Mouse (Mus musculus) midbrain, embryonic 15.5 days (tissue): Measurements from ENCODE around the gene Cdh18. TPM values are rescaled to one million over a fixed set of nuclear protein-coding genes. Genes with fewer than 3 reads are reported as not detected.
A peak's percentile ranks its signal among the peaks of the same experiment; 100 is the strongest.

ENCODE experiments used
- ATAC-seq: fragments of 200-750 bp; cut with Nextera tagmentation; replicated peaks from 2 replicates; pipeline ENCODE4 v1.8.0; 2017; ENCODE audit warnings: moderate TSS enrichment
- H3K27ac ChIP-seq: fragments of 300-500 bp; sonication (generic); 2 replicates; pipeline ENCODE4 v1.5.1; 2015; ENCODE audit warnings: mild to moderate bottlenecking, inconsistent platforms
- H3K27me3 ChIP-seq: fragments of 300-500 bp; sonication (generic); replicated peaks from 2 replicates; pipeline ENCODE4 v1.6.1; 2015; ENCODE audit warnings: inconsistent platforms
- H3K36me3 ChIP-seq: fragments of 300-500 bp; sonication (generic); replicated peaks from 2 replicates; pipeline ENCODE4 v1.6.1; 2015; ENCODE audit warnings: inconsistent platforms
- H3K4me1 ChIP-seq: fragments of 300-500 bp; sonication (generic); 2 replicates; pipeline ENCODE4 v1.6.1; 2015; ENCODE audit warnings: inconsistent platforms
- H3K4me2 ChIP-seq: fragments of 300-500 bp; sonication (generic); 2 replicates; pipeline ENCODE4 v1.6.1; 2015; ENCODE audit warnings: inconsistent platforms, mild to moderate bottlenecking, moderate library complexity
- H3K4me3 ChIP-seq: fragments of 300-500 bp; sonication (generic); 2 replicates; pipeline ENCODE4 v1.5.1; 2015; ENCODE audit warnings: mild to moderate bottlenecking, inconsistent platforms
- H3K9ac ChIP-seq: fragments of 300-500 bp; sonication (generic); 2 replicates; pipeline ENCODE4 v1.6.1; 2015; ENCODE audit warnings: mild to moderate bottlenecking, inconsistent platforms
- H3K9me3 ChIP-seq: fragments of 300-500 bp; sonication (generic); 2 replicates; pipeline ENCODE4 v1.6.1; 2016; ENCODE audit warnings: inconsistent platforms
- WGBS: fragments of 180-500 bp; shearing (Covaris S2); methylation state at CpG from one replicate; pipeline ENCODE4 v1.1.7; 2015; ENCODE audit warnings: mixed read lengths; 5-methylcytosine and 5-hydroxymethylcytosine counted together
- polyA plus RNA-seq: library from polyadenylated mRNA; unstranded; fragments of >200 nt; fragmentation: Nextera tagmentation; extraction: Ambion mirVana; gene quantifications from 2 replicates; pipeline ENCODE4 v1.2.1, GENCODE M21; 2015

Gene Cdh18
- polyA plus RNA-seq, 1 experiment from 2014 or later: 10.6 TPM

DNA sequence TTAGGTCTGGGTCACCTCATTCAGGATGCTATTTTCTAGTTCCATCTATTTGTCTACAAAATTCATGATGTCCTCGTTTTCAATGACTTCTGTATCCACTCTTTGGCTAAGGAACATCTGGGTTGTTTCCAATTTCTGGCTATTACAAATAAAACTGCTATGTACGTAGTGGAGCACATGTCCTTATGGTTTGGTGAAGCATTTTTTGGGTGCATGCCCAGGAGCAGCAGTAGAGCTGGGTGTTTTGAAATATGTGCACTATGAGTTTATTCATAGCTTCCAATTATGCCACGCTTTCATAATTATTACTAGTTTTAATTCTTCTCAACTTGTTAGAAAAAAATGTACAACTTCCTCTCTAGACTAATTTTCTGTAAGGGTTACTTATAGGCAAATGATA, 871.2 kb downstream of the Cdh18 start:
- H3K9me3 ChIP-seq: no peaks in the 10 kb centered on the region
- 83% methylated on average over 3 of the region's 3 CpGs for WGBS
- no peak overlapping the region for H3K27ac ChIP-seq
- no peak overlapping the region for H3K4me2 ChIP-seq
- no peak overlapping the region for H3K4me3 ChIP-seq
- ATAC-seq: no peak
- H3K27me3 ChIP-seq: no peaks in the 10 kb centered on the region
- no peak overlapping the region for H3K9ac ChIP-seq
- no peaks in the 10 kb centered on the region for H3K4me1 ChIP-seq
- no peaks in the 10 kb centered on the region for H3K36me3 ChIP-seq

DNA sequence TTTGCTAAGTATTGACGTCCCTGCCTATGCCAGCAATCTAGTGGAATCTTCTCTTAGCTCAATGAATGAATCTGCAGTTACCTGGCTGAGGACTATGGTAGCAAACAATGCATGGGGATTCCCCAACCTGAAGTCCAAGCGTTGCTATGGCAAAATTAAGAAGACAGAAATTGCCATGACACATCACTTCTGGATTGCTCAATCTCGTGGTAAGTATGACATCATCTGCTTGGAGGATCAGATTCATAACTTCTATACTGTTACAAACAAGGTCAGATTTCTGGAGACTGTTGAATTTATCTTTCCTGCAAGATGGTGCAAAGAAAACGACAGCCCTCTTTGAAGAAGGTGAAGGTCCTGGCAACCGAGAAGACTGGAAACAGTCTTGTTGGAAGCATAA, 881.2 kb downstream of the Cdh18 start:
- no peaks in the 10 kb centered on the region for H3K9me3 ChIP-seq
- no peak overlapping the region for H3K27ac ChIP-seq
- H3K4me2 ChIP-seq: no peak overlapping the region
- no peak for ATAC-seq
- no peaks in the 10 kb centered on the region for H3K36me3 ChIP-seq
- no peak overlapping the region for H3K9ac ChIP-seq
- H3K27me3 ChIP-seq: no peaks in the 10 kb centered on the region
- H3K4me1 ChIP-seq: no peaks in the 10 kb centered on the region
- no peak overlapping the region for H3K4me3 ChIP-seq
- WGBS: 91% methylated on average over 5 of the region's 5 CpGs

DNA sequence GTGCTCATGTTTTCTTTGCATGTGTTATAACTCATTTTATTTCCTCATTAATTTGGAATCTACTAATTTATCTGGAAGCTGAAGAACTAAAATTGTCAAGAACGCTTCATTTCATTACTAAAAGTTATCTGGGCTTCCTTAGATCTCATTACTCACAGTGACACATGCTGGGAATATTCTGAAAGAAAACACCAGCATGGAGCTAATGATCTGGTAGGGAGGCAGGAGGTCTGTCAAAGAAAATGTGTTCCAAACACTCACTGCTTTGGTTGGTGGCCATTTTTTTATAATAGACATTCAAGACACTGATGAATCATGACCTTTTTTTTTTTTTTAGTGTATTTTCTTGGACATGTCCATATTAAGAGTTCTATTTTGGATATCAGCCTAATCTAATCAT, 899.7 kb downstream of the Cdh18 start:
- 71% methylated on average over 1 of the region's 1 CpGs for WGBS
- no peak overlapping the region for H3K4me2 ChIP-seq
- no peak overlapping the region for H3K9ac ChIP-seq
- H3K36me3 ChIP-seq: no peaks in the 10 kb centered on the region
- H3K4me3 ChIP-seq: no peak overlapping the region
- no peaks in the 10 kb centered on the region for H3K9me3 ChIP-seq
- no peak for ATAC-seq
- peaks cover 6% of the 10 kb centered on the region for H3K4me1 ChIP-seq
- H3K27ac ChIP-seq: no peak overlapping the region
- H3K27me3 ChIP-seq: no peaks in the 10 kb centered on the region

DNA sequence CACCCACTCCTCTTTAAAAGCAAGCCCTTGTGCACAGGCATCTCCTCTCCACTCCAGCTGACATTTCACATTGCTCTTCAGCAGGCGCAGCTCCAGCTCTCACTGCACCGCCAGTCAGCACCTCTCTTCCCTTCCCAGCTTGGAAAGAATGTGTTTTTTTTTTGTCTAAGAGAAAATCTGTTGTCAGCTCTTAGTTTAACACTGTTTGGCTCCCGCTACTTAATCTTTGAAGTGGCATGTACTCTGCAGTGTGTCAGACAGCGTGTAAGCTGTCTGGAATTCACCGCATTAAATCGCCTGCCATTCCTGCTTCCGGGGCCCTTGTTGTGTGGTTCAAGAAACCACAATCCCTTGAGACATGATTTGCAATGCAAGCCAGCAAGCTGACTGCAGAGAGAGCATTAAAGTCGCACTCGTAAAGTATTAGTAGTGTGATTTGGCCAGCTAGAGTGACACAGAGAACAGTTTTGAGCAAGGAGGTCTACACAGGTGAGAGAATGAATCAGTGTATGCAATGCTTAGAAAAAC, 903.3 kb downstream of the Cdh18 start:
- Histone ChIP-seq H3K27ac (peak overlapping the region; percentile 70), H3K9me3 (no peaks in the 10 kb centered on the region), H3K4me2 (peak overlapping the region; percentile 50), H3K36me3 (no peaks in the 10 kb centered on the region), H3K4me1 (peaks cover 6% of the 10 kb centered on the region), H3K4me3 (peak overlapping the region; percentile 30), H3K27me3 (no peaks in the 10 kb centered on the region), H3K9ac (peak overlapping the region; percentile 34; the same call in 1 of the 2 replicates)
- 9% methylated on average over 9 of the region's 9 CpGs for whole genome bisulfite sequencing
- ATAC-seq: peak; percentile 85

DNA sequence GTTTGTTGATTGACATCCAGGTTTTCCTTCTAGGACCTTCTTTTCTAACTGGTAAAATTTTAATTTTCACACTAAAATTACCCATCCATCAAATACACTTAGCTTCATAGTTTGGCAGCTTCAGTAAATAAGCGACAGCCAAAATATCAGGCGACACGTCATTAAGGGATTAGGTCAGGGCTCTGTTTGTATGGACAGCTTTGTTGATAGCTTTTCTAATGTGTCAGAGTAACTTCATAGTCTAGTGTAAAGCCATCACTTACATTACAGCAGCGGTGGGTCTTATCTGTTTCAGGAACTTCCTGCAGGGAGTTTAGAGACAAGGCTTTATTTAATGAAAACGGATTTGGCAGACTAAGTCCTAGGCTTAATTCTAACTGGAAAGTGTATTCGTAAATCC, 904.5 kb downstream of the Cdh18 start:
- Histone ChIP-seq H3K27ac (no peak overlapping the region), H3K27me3 (no peaks in the 10 kb centered on the region), H3K9me3 (no peaks in the 10 kb centered on the region), H3K36me3 (no peaks in the 10 kb centered on the region), H3K4me2 (no peak overlapping the region), H3K4me3 (no peak overlapping the region), H3K9ac (no peak overlapping the region), H3K4me1 (peaks cover 6% of the 10 kb centered on the region)
- 76% methylated on average over 6 of the region's 6 CpGs for WGBS
- no peak for ATAC-seq

DNA sequence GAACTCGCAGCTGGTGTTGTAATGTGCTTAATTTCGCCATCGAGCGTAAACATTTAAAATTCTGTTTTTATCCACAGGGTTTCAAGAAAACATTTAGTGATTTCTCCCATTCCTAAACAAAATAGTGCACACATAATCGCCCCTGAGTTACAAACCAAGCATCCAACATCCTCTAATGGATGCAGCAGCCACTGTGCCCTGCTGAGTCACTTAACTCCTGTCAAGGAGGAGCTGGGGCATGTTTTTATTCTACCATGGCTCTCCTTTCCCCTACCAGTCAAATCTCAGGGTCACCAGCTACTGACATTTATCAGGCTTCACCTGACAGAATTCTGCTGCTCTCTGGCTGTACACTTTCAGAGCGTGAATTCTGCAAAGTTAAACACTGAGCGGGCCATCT, 906.5 kb downstream of the Cdh18 start:
- no peak overlapping the region for H3K4me3 ChIP-seq
- ATAC-seq: no peak
- H3K4me2 ChIP-seq: no peak overlapping the region
- peaks cover 6% of the 10 kb centered on the region for H3K4me1 ChIP-seq
- no peak overlapping the region for H3K9ac ChIP-seq
- H3K36me3 ChIP-seq: no peaks in the 10 kb centered on the region
- 82% methylated on average over 7 of the region's 7 CpGs for WGBS
- H3K27me3 ChIP-seq: no peaks in the 10 kb centered on the region
- H3K27ac ChIP-seq: no peak overlapping the region
- H3K9me3 ChIP-seq: no peaks in the 10 kb centered on the region

DNA sequence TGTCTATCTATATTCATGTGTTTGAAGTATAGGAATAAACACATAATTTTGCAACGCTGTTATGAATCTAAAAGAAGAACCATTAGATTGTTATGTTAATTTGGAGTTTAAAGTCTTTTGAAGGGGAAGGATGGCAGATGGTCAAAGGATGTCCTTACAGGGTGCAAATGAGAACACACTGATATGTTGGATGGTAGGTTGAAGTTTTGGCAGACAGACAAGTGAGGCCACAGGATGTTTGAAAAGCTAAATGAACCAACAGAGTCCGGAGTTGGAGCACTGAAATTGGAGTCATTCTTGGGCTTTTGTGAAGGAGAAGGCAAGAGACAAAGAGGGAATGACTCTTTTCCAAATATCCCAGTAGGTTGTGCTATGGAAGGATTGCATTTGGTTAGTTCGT, 908.6 kb downstream of the Cdh18 start:
- no peak overlapping the region for H3K4me3 ChIP-seq
- H3K9ac ChIP-seq: no peak overlapping the region
- H3K9me3 ChIP-seq: no peaks in the 10 kb centered on the region
- H3K4me1 ChIP-seq: peaks cover 1% of the 10 kb centered on the region
- ATAC-seq: no peak
- WGBS: 62% methylated on average over 3 of the region's 3 CpGs
- no peaks in the 10 kb centered on the region for H3K27me3 ChIP-seq
- no peaks in the 10 kb centered on the region for H3K36me3 ChIP-seq
- no peak overlapping the region for H3K27ac ChIP-seq
- no peak overlapping the region for H3K4me2 ChIP-seq

DNA sequence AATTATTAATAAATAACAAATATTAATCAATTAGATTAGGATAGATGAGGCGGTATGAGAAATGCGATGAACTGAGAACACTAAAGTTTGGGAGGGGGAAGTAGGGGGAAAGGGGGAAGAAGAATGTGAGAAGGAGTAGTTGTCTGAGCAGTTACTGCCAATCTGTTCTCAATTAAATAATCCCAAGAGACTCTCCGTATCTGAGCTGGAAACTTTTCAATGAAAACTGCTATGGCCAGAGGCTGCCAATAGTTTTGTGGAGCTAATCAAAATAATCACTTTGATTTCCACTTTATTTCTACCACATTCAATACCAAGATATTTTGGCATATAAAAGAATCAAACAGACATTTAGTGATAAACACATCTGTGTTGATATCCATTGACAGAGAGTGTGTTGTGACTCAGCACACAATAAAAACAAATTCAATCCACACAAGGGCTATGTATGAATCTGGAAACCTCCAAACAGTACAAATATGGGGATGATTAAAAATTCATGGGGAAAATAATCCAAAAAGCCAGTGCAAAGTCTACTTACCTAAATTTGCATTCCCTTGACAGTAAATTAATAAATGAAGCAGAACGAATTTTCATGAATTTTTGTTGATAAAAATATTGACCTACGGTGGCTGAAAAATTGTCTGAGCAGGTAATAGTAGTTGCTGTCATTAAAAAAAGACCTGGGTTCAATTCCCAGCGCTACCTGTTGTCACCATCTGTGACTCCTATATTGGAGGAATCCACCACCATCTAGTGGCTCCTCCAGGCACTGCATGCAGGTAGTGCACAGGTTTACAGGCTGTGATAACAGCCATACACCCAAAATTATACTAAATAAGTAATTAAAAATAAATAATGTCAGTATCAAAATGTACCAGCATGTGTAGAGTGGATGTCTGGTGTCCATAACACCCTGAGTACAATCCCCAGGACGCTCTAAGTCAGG, 922.0 kb downstream of the Cdh18 start:
- 81% methylated on average over 7 of the region's 7 CpGs for WGBS
- ATAC-seq: no peak

DNA sequence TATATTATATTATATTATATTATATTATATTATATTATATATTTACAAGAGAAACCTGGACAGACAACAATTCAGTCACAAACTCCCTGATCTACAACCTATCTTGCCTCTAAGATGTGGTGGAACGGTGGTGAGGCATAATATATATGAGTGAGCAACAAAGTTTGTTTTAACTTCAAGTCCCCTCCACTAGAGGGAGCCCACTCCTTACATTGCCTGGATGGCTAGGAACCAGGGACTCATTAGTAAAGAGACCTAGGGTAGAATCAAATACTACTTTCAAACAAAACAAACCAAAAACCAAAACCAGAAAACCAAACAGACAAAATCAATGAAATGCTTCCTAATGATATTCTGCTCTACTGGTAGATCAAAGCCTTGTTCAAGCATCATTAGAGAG, 937.5 kb downstream of the Cdh18 start:
- H3K4me3 ChIP-seq: no peak overlapping the region
- ATAC-seq: no peak
- WGBS: 49% methylated on average over 1 of the region's 1 CpGs
- H3K9ac ChIP-seq: no peak overlapping the region
- no peaks in the 10 kb centered on the region for H3K9me3 ChIP-seq
- H3K4me2 ChIP-seq: no peak overlapping the region
- no peaks in the 10 kb centered on the region for H3K27me3 ChIP-seq
- no peaks in the 10 kb centered on the region for H3K4me1 ChIP-seq
- H3K36me3 ChIP-seq: no peaks in the 10 kb centered on the region
- no peak overlapping the region for H3K27ac ChIP-seq

More for the DNA sequence above, 922.0 kb downstream of the Cdh18 start:
- no peaks in the 10 kb centered on the region for H3K9me3 ChIP-seq
- no peaks in the 10 kb centered on the region for H3K4me1 ChIP-seq
- no peaks in the 10 kb centered on the region for H3K27me3 ChIP-seq
- no peak overlapping the region for H3K4me3 ChIP-seq
- H3K9ac ChIP-seq: no peak overlapping the region
- H3K36me3 ChIP-seq: no peaks in the 10 kb centered on the region
- no peak overlapping the region for H3K27ac ChIP-seq
- no peak overlapping the region for H3K4me2 ChIP-seq

DNA sequence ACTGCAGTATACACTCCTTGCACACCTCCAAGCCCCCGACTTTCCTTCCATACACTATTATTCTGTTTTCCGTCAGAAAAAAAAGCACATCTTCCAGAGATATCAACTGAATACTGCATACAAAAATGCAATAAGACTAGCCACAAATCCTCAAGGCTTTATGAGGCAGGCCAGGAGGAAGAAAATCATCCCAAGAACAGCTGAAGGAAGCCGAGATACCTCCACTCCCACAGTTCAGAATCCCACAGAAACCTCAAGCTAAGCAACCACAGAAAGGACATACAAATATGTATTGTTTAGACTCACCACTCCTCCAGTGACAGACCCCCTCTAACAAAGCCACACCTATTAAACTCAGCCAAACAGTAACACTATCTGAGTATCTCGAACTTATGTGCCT, 957.7 kb downstream of the Cdh18 start:
- Histone ChIP-seq H3K27me3 (no peaks in the 10 kb centered on the region), H3K27ac (no peak overlapping the region), H3K4me1 (no peaks in the 10 kb centered on the region), H3K9me3 (no peaks in the 10 kb centered on the region), H3K36me3 (no peaks in the 10 kb centered on the region), H3K4me2 (no peak overlapping the region), H3K9ac (no peak overlapping the region), H3K4me3 (no peak overlapping the region)
- WGBS: 86% methylated on average over 4 of the region's 4 CpGs
- ATAC-seq: no peak

DNA sequence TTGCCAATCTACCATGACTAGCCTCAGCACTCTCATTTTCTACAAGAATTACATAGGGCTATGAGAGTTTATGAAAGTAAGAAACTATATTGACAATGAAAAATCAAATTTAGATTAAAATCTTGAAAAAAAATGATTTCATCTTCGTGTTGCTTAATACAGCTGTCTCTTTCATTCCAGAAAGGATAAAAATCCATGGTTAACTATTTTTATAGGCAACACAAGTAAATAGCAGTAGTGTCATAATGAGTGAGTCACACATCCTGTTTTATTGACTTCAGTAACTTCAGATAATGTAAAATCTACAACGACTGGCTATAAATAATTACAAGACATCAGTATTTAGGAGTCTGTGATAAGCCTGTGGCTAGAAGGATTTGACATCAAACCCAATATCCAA, 960.9 kb downstream of the Cdh18 start:
- no peaks in the 10 kb centered on the region for H3K27me3 ChIP-seq
- no peaks in the 10 kb centered on the region for H3K4me1 ChIP-seq
- no peak overlapping the region for H3K27ac ChIP-seq
- H3K9ac ChIP-seq: no peak overlapping the region
- H3K36me3 ChIP-seq: no peaks in the 10 kb centered on the region
- no peaks in the 10 kb centered on the region for H3K9me3 ChIP-seq
- 63% methylated on average over 2 of the region's 2 CpGs for WGBS
- no peak overlapping the region for H3K4me3 ChIP-seq
- no peak overlapping the region for H3K4me2 ChIP-seq
- no peak for ATAC-seq

DNA sequence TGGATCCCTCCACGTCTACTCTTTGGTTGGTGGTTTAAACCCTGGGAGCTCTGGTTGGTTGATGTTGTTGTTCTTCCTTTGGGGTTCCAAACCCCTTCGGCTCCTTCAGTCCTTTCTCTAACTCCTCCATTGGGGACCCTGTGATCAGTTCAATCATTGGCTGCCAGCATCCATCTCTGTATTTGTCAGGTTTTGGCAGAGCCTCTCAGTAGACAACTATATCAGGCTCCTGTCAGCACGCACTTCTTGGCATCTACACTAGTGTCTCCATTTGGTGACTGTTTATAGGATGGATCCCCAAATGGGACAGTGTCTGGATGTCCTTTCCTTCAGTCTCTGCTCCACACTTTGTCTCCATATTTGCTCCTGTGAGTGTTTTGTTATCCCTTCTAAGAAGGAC, 967.0 kb downstream of the Cdh18 start:
- H3K27ac ChIP-seq: no peak overlapping the region
- no peaks in the 10 kb centered on the region for H3K27me3 ChIP-seq
- no peak overlapping the region for H3K4me3 ChIP-seq
- no peak overlapping the region for H3K9ac ChIP-seq
- H3K4me1 ChIP-seq: no peaks in the 10 kb centered on the region
- H3K36me3 ChIP-seq: no peaks in the 10 kb centered on the region
- H3K4me2 ChIP-seq: no peak overlapping the region
- H3K9me3 ChIP-seq: no peaks in the 10 kb centered on the region
- no peak for ATAC-seq
- 93% methylated on average over 3 of the region's 3 CpGs for WGBS

DNA sequence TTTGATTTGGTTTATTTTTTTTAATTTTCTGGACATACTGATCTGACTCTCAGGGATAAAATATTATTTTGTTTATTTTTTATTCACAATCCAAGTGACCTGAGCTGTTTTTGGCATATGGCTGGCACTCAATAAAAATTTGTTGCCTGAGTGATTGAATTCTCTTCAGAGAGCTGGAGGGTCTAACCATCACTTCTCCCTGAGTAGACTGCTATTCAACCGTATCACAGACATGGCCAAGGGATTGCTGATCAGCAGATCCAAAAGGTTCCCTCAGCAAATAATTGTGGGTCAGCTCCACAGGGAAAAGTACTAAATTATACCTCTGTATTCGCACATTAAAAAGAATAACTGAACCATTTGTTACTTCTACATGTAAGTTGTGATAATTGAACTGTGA, 969.3 kb downstream of the Cdh18 start:
- WGBS: 79% methylated on average over 2 of the region's 2 CpGs
- H3K9me3 ChIP-seq: no peaks in the 10 kb centered on the region
- no peak overlapping the region for H3K4me2 ChIP-seq
- H3K36me3 ChIP-seq: no peaks in the 10 kb centered on the region
- no peak for ATAC-seq
- no peaks in the 10 kb centered on the region for H3K4me1 ChIP-seq
- no peaks in the 10 kb centered on the region for H3K27me3 ChIP-seq
- H3K4me3 ChIP-seq: no peak overlapping the region
- H3K27ac ChIP-seq: no peak overlapping the region
- H3K9ac ChIP-seq: no peak overlapping the region
